Mouse (Mus musculus): ENCODE results near the gene Creb5. TPM values are rescaled to one million over a fixed set of nuclear protein-coding genes. Genes with fewer than 3 reads are reported as not detected.

The Creb5 gene
- total and polyA plus RNA-seq, 2 experiments from 2014 or later, result 3.1 to 4.4 TPM

GRCm38 (mm10) chr6:53313604-53314003 lies 26.5 kb downstream of the Creb5 start:
- Histone ChIP-seq H3K4me3 (ENCODE audit: low read length) (no peak overlapping the region), H3K9ac (replicated peaks; ENCODE audit: low read length) (no peak overlapping the region), H3K36me3 (ENCODE audit: insufficient read depth, low read length) (no peaks in the 10 kb centered on the region), H3K9me3 (ENCODE audit: low read length) (no peaks in the 10 kb centered on the region), H3K27ac (no peak overlapping the region), H3K4me1 (ENCODE audit: insufficient read depth, low read length) (no peaks in the 10 kb centered on the region), H3K4me2 (ENCODE audit: low read depth, low read length) (no peak overlapping the region), H3K27me3 (ENCODE audit: insufficient read depth, low read length) (no peaks in the 10 kb centered on the region)
- DNase-seq (ENCODE audit: low spot score), result no peak
- ATAC-seq, result no peak
- 91% methylated on average over 6 of the region's 6 CpGs for WGBS
- TF ChIP-seq CTCF (IDR thresholded peaks at IDR 0.05; ENCODE audit: low read depth), result no peak

GRCm38 (mm10) chr6:53314126-53314525 lies 27.1 kb downstream of the Creb5 start:
- no peak for TF ChIP-seq CTCF (IDR thresholded peaks at IDR 0.05; ENCODE audit: low read depth)
- ATAC-seq (no peak), DNase-seq (ENCODE audit: low spot score) (no peak)
- Histone ChIP-seq H3K36me3 (ENCODE audit: insufficient read depth, low read length) (no peaks in the 10 kb centered on the region), H3K9ac (replicated peaks; ENCODE audit: low read length) (no peak overlapping the region), H3K4me2 (ENCODE audit: low read depth, low read length) (no peak overlapping the region), H3K4me1 (ENCODE audit: insufficient read depth, low read length) (no peaks in the 10 kb centered on the region), H3K9me3 (ENCODE audit: low read length) (no peaks in the 10 kb centered on the region), H3K4me3 (ENCODE audit: low read length) (no peak overlapping the region), H3K27ac (no peak overlapping the region), H3K27me3 (ENCODE audit: insufficient read depth, low read length) (no peaks in the 10 kb centered on the region)
- 83% methylated on average over 10 of the region's 10 CpGs for WGBS

- no peak overlapping the region for H3K9ac ChIP-seq (replicated peaks; ENCODE audit: low read length)
- ATAC-seq (no peak), DNase-seq (ENCODE audit: low spot score) (no peak)
- H3K27ac ChIP-seq, result no peak overlapping the region
- no peak for TF ChIP-seq CTCF (IDR thresholded peaks at IDR 0.05; ENCODE audit: low read depth)
- H3K9me3 ChIP-seq (ENCODE audit: low read length), result no peaks in the 10 kb centered on the region
- no peaks in the 10 kb centered on the region for H3K4me1 ChIP-seq (ENCODE audit: insufficient read depth, low read length)
- WGBS, result 73% methylated on average over 17 of the region's 17 CpGs
- no peak overlapping the region for H3K4me3 ChIP-seq (ENCODE audit: low read length)
- no peaks in the 10 kb centered on the region for H3K27me3 ChIP-seq (ENCODE audit: insufficient read depth, low read length)
- H3K36me3 ChIP-seq (ENCODE audit: insufficient read depth, low read length), result no peaks in the 10 kb centered on the region
- H3K4me2 ChIP-seq (ENCODE audit: low read depth, low read length), result no peak overlapping the region
These were observed 32.7 kb downstream of the Creb5 start for GRCm38 (mm10) chr6:53319543-53320325.

GRCm38 (mm10) chr6:53337398-53337797 lies 50.3 kb downstream of the Creb5 start:
- WGBS, result 35% methylated on average over 9 of the region's 9 CpGs
- H3K9me3 ChIP-seq (ENCODE audit: low read length), result no peaks in the 10 kb centered on the region
- ATAC-seq, result no peak

GRCm38 (mm10) chr6:53352311-53352960 lies 65.4 kb downstream of the Creb5 start:
- no peak for TF ChIP-seq CTCF (IDR thresholded peaks at IDR 0.05; ENCODE audit: low read depth)
- no peak overlapping the region for H3K4me3 ChIP-seq (ENCODE audit: low read length)
- DNase-seq (ENCODE audit: low spot score), result no peak
- no peaks in the 10 kb centered on the region for H3K9me3 ChIP-seq (ENCODE audit: low read length)
- 69% methylated on average over 9 of the region's 9 CpGs for WGBS
- H3K27ac ChIP-seq, result no peak overlapping the region
- no peak for ATAC-seq
- no peaks in the 10 kb centered on the region for H3K36me3 ChIP-seq (ENCODE audit: insufficient read depth, low read length)
- no peaks in the 10 kb centered on the region for H3K27me3 ChIP-seq (ENCODE audit: insufficient read depth, low read length)
- no peak overlapping the region for H3K4me2 ChIP-seq (ENCODE audit: low read depth, low read length)
- H3K4me1 ChIP-seq (ENCODE audit: insufficient read depth, low read length), result no peaks in the 10 kb centered on the region
- no peak overlapping the region for H3K9ac ChIP-seq (replicated peaks; ENCODE audit: low read length)

More at GRCm38 (mm10) chr6:53337398-53337797, 50.3 kb downstream of the Creb5 start:
- no peak for DNase-seq (ENCODE audit: low spot score)
- no peak overlapping the region for H3K27ac ChIP-seq
- no peaks in the 10 kb centered on the region for H3K36me3 ChIP-seq (ENCODE audit: insufficient read depth, low read length)
- no peak overlapping the region for H3K4me2 ChIP-seq (ENCODE audit: low read depth, low read length)
- no peak overlapping the region for H3K4me3 ChIP-seq (ENCODE audit: low read length)
- no peak overlapping the region for H3K9ac ChIP-seq (replicated peaks; ENCODE audit: low read length)
- no peak for TF ChIP-seq CTCF (IDR thresholded peaks at IDR 0.05; ENCODE audit: low read depth)
- no peaks in the 10 kb centered on the region for H3K27me3 ChIP-seq (ENCODE audit: insufficient read depth, low read length)
- H3K4me1 ChIP-seq (ENCODE audit: insufficient read depth, low read length), result no peaks in the 10 kb centered on the region

- ATAC-seq, result no peak
- Histone ChIP-seq H3K4me1 (ENCODE audit: insufficient read depth, low read length) (no peaks in the 10 kb centered on the region), H3K9me3 (ENCODE audit: low read length) (no peaks in the 10 kb centered on the region), H3K36me3 (ENCODE audit: insufficient read depth, low read length) (no peaks in the 10 kb centered on the region), H3K9ac (replicated peaks; ENCODE audit: low read length) (no peak overlapping the region), H3K4me3 (ENCODE audit: low read length) (no peak overlapping the region), H3K27me3 (ENCODE audit: insufficient read depth, low read length) (no peaks in the 10 kb centered on the region), H3K27ac (no peak overlapping the region), H3K4me2 (ENCODE audit: low read depth, low read length) (no peak overlapping the region)
- TF ChIP-seq CTCF (IDR thresholded peaks at IDR 0.05; ENCODE audit: low read depth), result no peak
- DNase-seq (ENCODE audit: low spot score), result no peak
- WGBS, result 97% methylated on average over 1 of the region's 1 CpGs
These were observed 69.3 kb downstream of the Creb5 start for GRCm38 (mm10) chr6:53356328-53356727.

- no peaks in the 10 kb centered on the region for H3K36me3 ChIP-seq (ENCODE audit: insufficient read depth, low read length)
- DNase-seq (ENCODE audit: low spot score) (no peak), ATAC-seq (no peak)
- H3K4me1 ChIP-seq (ENCODE audit: insufficient read depth, low read length), result no peaks in the 10 kb centered on the region
- no peak for TF ChIP-seq CTCF (IDR thresholded peaks at IDR 0.05; ENCODE audit: low read depth)
- no peak overlapping the region for H3K9ac ChIP-seq (replicated peaks; ENCODE audit: low read length)
- H3K27me3 ChIP-seq (ENCODE audit: insufficient read depth, low read length), result no peaks in the 10 kb centered on the region
- H3K4me2 ChIP-seq (ENCODE audit: low read depth, low read length), result no peak overlapping the region
- H3K9me3 ChIP-seq (ENCODE audit: low read length), result no peaks in the 10 kb centered on the region
- no peak overlapping the region for H3K27ac ChIP-seq
- no peak overlapping the region for H3K4me3 ChIP-seq (ENCODE audit: low read length)
- WGBS, result 81% methylated on average over 5 of the region's 5 CpGs
These were observed 76.5 kb downstream of the Creb5 start for GRCm38 (mm10) chr6:53363535-53363934.

All from hindbrain, postnatal 0 days (tissue).